Mouse (Mus musculus) cortical plate, adult 2 months (tissue): ENCODE data around the gene Gck.

ENCODE experiments used
- CTCF ChIP-seq: fragments of 200-500 bp; IDR thresholded peaks from 2 replicates; pipeline ENCODE4 v1.5.1; 2011; ENCODE audit warnings: mild to moderate bottlenecking, control low read depth, low read length; ENCODE audit not compliant: insufficient read depth; ENCODE audit errors: extremely low read depth
- POLR2A ChIP-seq: fragments of 200-500 bp; IDR thresholded peaks from 2 replicates; pipeline ENCODE4 v1.6.1; 2011; ENCODE audit warnings: mild to moderate bottlenecking, low read length, control low read depth; ENCODE audit not compliant: insufficient read depth; ENCODE audit errors: extremely low read depth

DNA sequence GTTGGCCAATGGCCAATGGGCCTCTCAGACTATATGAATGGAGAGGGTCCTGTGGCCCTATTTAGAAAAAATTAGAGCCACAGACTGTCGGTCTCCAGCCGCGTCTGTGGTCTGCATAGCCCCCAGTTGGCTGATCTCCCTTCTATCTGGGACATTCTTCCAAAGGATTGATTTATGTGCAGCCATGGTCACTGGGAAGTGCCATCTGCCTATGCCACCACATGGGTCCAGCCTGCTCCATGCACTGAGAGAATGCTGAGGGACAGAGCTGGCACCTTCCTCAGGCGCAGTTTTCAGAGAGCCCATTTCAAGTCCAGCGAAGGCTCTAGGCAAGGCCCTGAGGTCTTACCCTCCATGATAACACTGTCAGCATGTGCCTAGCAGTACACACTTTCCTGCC lies 44.3 kb upstream of the Gck start:
- TF ChIP-seq CTCF (no peak), POLR2A (no peak)
